Mouse (Mus musculus): ENCODE data around the gene Mindy4. TPM values are rescaled to one million over a fixed set of nuclear protein-coding genes. Genes with fewer than 3 reads are reported as not detected.

Mindy4 gene
- polyA plus RNA-seq, 1 experiment from 2014 or later, result 1.7 TPM

GRCm38 (mm10) chr6:55264741-55265366 is 61.7 kb downstream of the Mindy4 start:
- H3K4me3 ChIP-seq (ENCODE audit: low read depth, low read length), result no peak overlapping the region
- DNase-seq (no peak), ATAC-seq (peak; percentile 66)
- no peaks in the 10 kb centered on the region for H3K9me3 ChIP-seq (ENCODE audit: low read length)
- H3K27me3 ChIP-seq (ENCODE audit: insufficient read depth, low read length), result no peaks in the 10 kb centered on the region
- peak overlapping the region; percentile 5; the same call in 1 of the 2 replicates for H3K27ac ChIP-seq (ENCODE audit: low read depth)
- H3K4me2 ChIP-seq (ENCODE audit: low read depth, low read length), result peak overlapping the region; percentile 32
- H3K36me3 ChIP-seq (replicated peaks; ENCODE audit: insufficient read depth, low read length), result no peaks in the 10 kb centered on the region
- H3K4me1 ChIP-seq (ENCODE audit: insufficient read depth), result peaks cover 29% of the 10 kb centered on the region
- TF ChIP-seq EP300 (IDR thresholded peaks at IDR 0.05; ENCODE audit: low read depth) (peak; percentile 94), CTCF (IDR thresholded peaks at IDR 0.05; ENCODE audit: low read depth) (no peak)
- no peak overlapping the region; the same call in 1 of the 2 replicates for H3K9ac ChIP-seq (replicated peaks)
- 73% methylated on average over 7 of the region's 7 CpGs for WGBS (ENCODE audit: insufficient replicate concordance)

- TF ChIP-seq CTCF (IDR thresholded peaks at IDR 0.05; ENCODE audit: low read depth) (no peak), EP300 (IDR thresholded peaks at IDR 0.05; ENCODE audit: low read depth) (no peak)
- H3K4me1 ChIP-seq (ENCODE audit: insufficient read depth), result peaks cover 17% of the 10 kb centered on the region
- DNase-seq, result no peak
- H3K27me3 ChIP-seq (ENCODE audit: insufficient read depth, low read length), result no peaks in the 10 kb centered on the region
- 83% methylated on average over 7 of the region's 7 CpGs for WGBS (ENCODE audit: insufficient replicate concordance)
- no peaks in the 10 kb centered on the region for H3K9me3 ChIP-seq (ENCODE audit: low read length)
- no peak overlapping the region for H3K27ac ChIP-seq (ENCODE audit: low read depth)
- H3K4me2 ChIP-seq (ENCODE audit: low read depth, low read length), result no peak overlapping the region
- no peak for ATAC-seq
- H3K9ac ChIP-seq (replicated peaks), result no peak overlapping the region
- H3K4me3 ChIP-seq (ENCODE audit: low read depth, low read length), result no peak overlapping the region
- no peaks in the 10 kb centered on the region for H3K36me3 ChIP-seq (replicated peaks; ENCODE audit: insufficient read depth, low read length)
Observed at GRCm38 (mm10) chr6:55272952-55273351, 69.8 kb downstream of the Mindy4 start.

- Histone ChIP-seq H3K4me2 (ENCODE audit: low read depth, low read length) (no peak overlapping the region), H3K9me3 (ENCODE audit: low read length) (no peaks in the 10 kb centered on the region), H3K4me1 (ENCODE audit: insufficient read depth) (peaks cover 21% of the 10 kb centered on the region), H3K27ac (ENCODE audit: low read depth) (no peak overlapping the region), H3K36me3 (replicated peaks; ENCODE audit: insufficient read depth, low read length) (no peaks in the 10 kb centered on the region), H3K4me3 (ENCODE audit: low read depth, low read length) (no peak overlapping the region), H3K9ac (replicated peaks) (no peak overlapping the region), H3K27me3 (ENCODE audit: insufficient read depth, low read length) (no peaks in the 10 kb centered on the region)
- 64% methylated on average over 5 of the region's 5 CpGs for WGBS (ENCODE audit: insufficient replicate concordance)
- DNase-seq (no peak), ATAC-seq (no peak)
- TF ChIP-seq EP300 (IDR thresholded peaks at IDR 0.05; ENCODE audit: low read depth) (no peak), CTCF (IDR thresholded peaks at IDR 0.05; ENCODE audit: low read depth) (no peak)
Observed at GRCm38 (mm10) chr6:55273463-55273862, 70.3 kb downstream of the Mindy4 start.

- no peak for TF ChIP-seq EP300 (IDR thresholded peaks at IDR 0.05; ENCODE audit: low read depth)
- TF ChIP-seq CTCF (IDR thresholded peaks at IDR 0.05; ENCODE audit: low read depth), result no peak
- Histone ChIP-seq H3K27me3 (ENCODE audit: insufficient read depth, low read length) (no peaks in the 10 kb centered on the region), H3K36me3 (replicated peaks; ENCODE audit: insufficient read depth, low read length) (no peaks in the 10 kb centered on the region), H3K9me3 (ENCODE audit: low read length) (no peaks in the 10 kb centered on the region), H3K4me3 (ENCODE audit: low read depth, low read length) (no peak overlapping the region), H3K4me1 (ENCODE audit: insufficient read depth) (peaks cover 32% of the 10 kb centered on the region), H3K9ac (replicated peaks) (no peak overlapping the region), H3K27ac (ENCODE audit: low read depth) (no peak overlapping the region), H3K4me2 (ENCODE audit: low read depth, low read length) (no peak overlapping the region)
- WGBS (ENCODE audit: insufficient replicate concordance), result 59% methylated on average over 10 of the region's 10 CpGs
- ATAC-seq (no peak), DNase-seq (no peak)
Observed at GRCm38 (mm10) chr6:55275000-55275399, 71.8 kb downstream of the Mindy4 start.

- Histone ChIP-seq H3K9ac (replicated peaks) (no peak overlapping the region), H3K4me1 (ENCODE audit: insufficient read depth) (peaks cover 32% of the 10 kb centered on the region), H3K4me3 (ENCODE audit: low read depth, low read length) (no peak overlapping the region), H3K9me3 (ENCODE audit: low read length) (no peaks in the 10 kb centered on the region), H3K27me3 (ENCODE audit: insufficient read depth, low read length) (no peaks in the 10 kb centered on the region), H3K27ac (ENCODE audit: low read depth) (no peak overlapping the region), H3K4me2 (ENCODE audit: low read depth, low read length) (no peak overlapping the region), H3K36me3 (replicated peaks; ENCODE audit: insufficient read depth, low read length) (no peaks in the 10 kb centered on the region)
- TF ChIP-seq EP300 (IDR thresholded peaks at IDR 0.05; ENCODE audit: low read depth), result no peak
- no peak for TF ChIP-seq CTCF (IDR thresholded peaks at IDR 0.05; ENCODE audit: low read depth)
- DNase-seq (no peak), ATAC-seq (no peak)
- WGBS (ENCODE audit: insufficient replicate concordance), result 59% methylated on average over 8 of the region's 8 CpGs
Observed at GRCm38 (mm10) chr6:55275786-55276185, 72.6 kb downstream of the Mindy4 start.

GRCm38 (mm10) chr6:55276692-55277282 is 73.6 kb downstream of the Mindy4 start:
- Histone ChIP-seq H3K4me2 (ENCODE audit: low read depth, low read length) (no peak overlapping the region), H3K9ac (replicated peaks) (no peak overlapping the region), H3K27me3 (ENCODE audit: insufficient read depth, low read length) (no peaks in the 10 kb centered on the region), H3K9me3 (ENCODE audit: low read length) (no peaks in the 10 kb centered on the region), H3K36me3 (replicated peaks; ENCODE audit: insufficient read depth, low read length) (no peaks in the 10 kb centered on the region), H3K4me1 (ENCODE audit: insufficient read depth) (peaks cover 32% of the 10 kb centered on the region), H3K4me3 (ENCODE audit: low read depth, low read length) (no peak overlapping the region), H3K27ac (ENCODE audit: low read depth) (no peak overlapping the region; the same call in 1 of the 2 replicates)
- DNase-seq (no peak), ATAC-seq (no peak)
- TF ChIP-seq EP300 (IDR thresholded peaks at IDR 0.05; ENCODE audit: low read depth) (no peak), CTCF (IDR thresholded peaks at IDR 0.05; ENCODE audit: low read depth) (no peak)
- 45% methylated on average over 4 of the region's 4 CpGs for WGBS (ENCODE audit: insufficient replicate concordance)
